Mouse (Mus musculus): ENCODE results near the gene Agr3. TPM values are rescaled to one million over a fixed set of nuclear protein-coding genes. Genes with fewer than 3 reads are reported as not detected.

Gene Agr3
- polyA plus RNA-seq, 1 experiment from 2014 or later, result 0.84 TPM

DNA sequence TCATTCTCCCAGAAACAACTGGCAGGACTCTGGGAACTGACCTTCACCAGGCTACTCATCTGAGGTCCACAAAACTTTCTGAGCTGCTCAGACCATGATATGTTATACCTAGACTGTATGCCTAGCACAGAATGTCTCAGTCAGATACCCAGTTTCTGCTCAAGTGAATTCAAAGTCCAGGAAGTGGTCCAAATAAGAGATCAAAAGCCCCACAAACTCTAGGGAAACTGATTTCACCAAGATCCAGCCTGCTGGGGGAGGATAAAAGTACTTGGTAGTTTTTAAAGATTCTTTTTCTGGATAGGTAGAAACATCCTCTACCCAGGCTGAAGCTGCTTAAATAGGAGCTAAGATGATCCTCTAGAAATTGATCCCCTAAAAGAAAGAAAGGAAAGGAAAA is 9.6 kb upstream of the Agr3 start:
- no peak for ATAC-seq (ENCODE audit: insufficient number of reproducible peaks, insufficient read depth, low FRiP score, low read depth)
- H3K36me3 ChIP-seq (ENCODE audit: control insufficient read depth, insufficient read depth, low read length), result no peaks in the 10 kb centered on the region
- H3K27ac ChIP-seq (ENCODE audit: low read length), result no peak overlapping the region
- no peaks in the 10 kb centered on the region for H3K4me1 ChIP-seq (ENCODE audit: control insufficient read depth, insufficient read depth, low read length)
- no peaks in the 10 kb centered on the region for H3K27me3 ChIP-seq (ENCODE audit: control insufficient read depth, insufficient read depth, low read length)
- no peaks in the 10 kb centered on the region for H3K9me3 ChIP-seq (ENCODE audit: control insufficient read depth, low read depth, low read length)
- no peak overlapping the region for H3K4me3 ChIP-seq (ENCODE audit: low read depth, low read length)
- no peak overlapping the region for H3K9ac ChIP-seq (replicated peaks; ENCODE audit: low read depth, low read length)
- no peak overlapping the region for H3K4me2 ChIP-seq (replicated peaks; ENCODE audit: low read depth, low read length)

GRCm38 (mm10) chr12:35916467-35916866 is 9.0 kb upstream of the Agr3 start:
- WGBS, result 66% methylated on average over 1 of the region's 1 CpGs
- no peaks in the 10 kb centered on the region for H3K4me1 ChIP-seq (ENCODE audit: control insufficient read depth, insufficient read depth, low read length)
- H3K9ac ChIP-seq (replicated peaks; ENCODE audit: low read depth, low read length), result no peak overlapping the region

GRCm38 (mm10) chr12:35918031-35918430 is 7.4 kb upstream of the Agr3 start:
- no peak overlapping the region for H3K4me3 ChIP-seq (ENCODE audit: low read depth, low read length)
- no peak overlapping the region for H3K4me2 ChIP-seq (replicated peaks; ENCODE audit: low read depth, low read length)
- 67% methylated on average over 1 of the region's 1 CpGs for WGBS
- no peaks in the 10 kb centered on the region for H3K36me3 ChIP-seq (ENCODE audit: control insufficient read depth, insufficient read depth, low read length)
- H3K27ac ChIP-seq (ENCODE audit: low read length), result no peak overlapping the region
- no peak for ATAC-seq (ENCODE audit: insufficient number of reproducible peaks, insufficient read depth, low FRiP score, low read depth)
- H3K9me3 ChIP-seq (ENCODE audit: control insufficient read depth, low read depth, low read length), result no peaks in the 10 kb centered on the region
- no peak overlapping the region for H3K9ac ChIP-seq (replicated peaks; ENCODE audit: low read depth, low read length)
- H3K4me1 ChIP-seq (ENCODE audit: control insufficient read depth, insufficient read depth, low read length), result no peaks in the 10 kb centered on the region
- H3K27me3 ChIP-seq (ENCODE audit: control insufficient read depth, insufficient read depth, low read length), result no peaks in the 10 kb centered on the region

More at GRCm38 (mm10) chr12:35916467-35916866, 9.0 kb upstream of the Agr3 start:
- Histone ChIP-seq H3K4me2 (replicated peaks; ENCODE audit: low read depth, low read length) (no peak overlapping the region), H3K36me3 (ENCODE audit: control insufficient read depth, insufficient read depth, low read length) (no peaks in the 10 kb centered on the region), H3K4me3 (ENCODE audit: low read depth, low read length) (no peak overlapping the region), H3K9me3 (ENCODE audit: control insufficient read depth, low read depth, low read length) (no peaks in the 10 kb centered on the region), H3K27me3 (ENCODE audit: control insufficient read depth, insufficient read depth, low read length) (no peaks in the 10 kb centered on the region), H3K27ac (ENCODE audit: low read length) (no peak overlapping the region)
- no peak for ATAC-seq (ENCODE audit: insufficient number of reproducible peaks, insufficient read depth, low FRiP score, low read depth)

DNA sequence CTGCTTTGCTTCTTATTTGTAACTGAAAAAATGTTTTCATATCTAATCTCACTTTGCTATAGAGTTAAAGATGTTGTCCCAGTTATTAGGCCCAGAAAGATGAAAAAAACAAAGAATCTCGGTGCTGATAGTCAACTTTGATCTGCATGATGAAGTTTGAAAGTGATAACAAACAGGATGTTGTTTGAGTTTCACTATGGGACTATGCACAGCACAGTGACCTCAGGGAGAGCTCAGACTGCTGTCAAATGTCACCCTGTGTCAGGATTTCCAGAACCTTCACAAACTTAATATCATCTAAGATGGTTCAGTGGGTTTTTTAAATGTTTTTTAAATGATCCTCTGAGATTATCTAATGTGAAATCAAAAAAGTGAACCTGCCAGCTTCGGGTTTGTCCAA is 2.4 kb downstream of the Agr3 start:
- Histone ChIP-seq H3K4me2 (replicated peaks; ENCODE audit: low read depth, low read length) (no peak overlapping the region), H3K27ac (ENCODE audit: low read length) (no peak overlapping the region), H3K4me3 (ENCODE audit: low read depth, low read length) (no peak overlapping the region), H3K9me3 (ENCODE audit: control insufficient read depth, low read depth, low read length) (no peaks in the 10 kb centered on the region), H3K36me3 (ENCODE audit: control insufficient read depth, insufficient read depth, low read length) (no peaks in the 10 kb centered on the region), H3K9ac (replicated peaks; ENCODE audit: low read depth, low read length) (no peak overlapping the region), H3K4me1 (ENCODE audit: control insufficient read depth, insufficient read depth, low read length) (no peaks in the 10 kb centered on the region), H3K27me3 (ENCODE audit: control insufficient read depth, insufficient read depth, low read length) (no peaks in the 10 kb centered on the region)
- ATAC-seq (ENCODE audit: insufficient number of reproducible peaks, insufficient read depth, low FRiP score, low read depth), result no peak
- 50% methylated on average over 2 of the region's 2 CpGs for WGBS

DNA sequence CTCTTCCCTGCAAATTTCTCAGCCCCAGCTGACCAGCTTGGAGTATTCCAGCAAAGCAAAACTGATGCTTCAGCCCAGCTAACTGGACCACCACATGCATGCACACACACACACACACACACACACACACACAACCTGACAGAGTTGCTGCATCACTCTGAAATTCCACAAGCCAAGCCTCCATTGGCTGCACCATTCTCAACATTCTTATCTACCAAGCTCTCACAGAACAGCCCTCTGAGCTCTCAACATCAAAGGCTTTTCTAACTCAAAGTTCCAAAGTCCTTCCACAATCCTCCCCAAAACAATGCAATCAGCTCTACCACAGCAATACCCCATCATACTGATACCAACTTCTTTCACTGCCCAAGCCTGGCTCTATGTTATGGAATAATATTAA is 7.4 kb downstream of the Agr3 start:
- Histone ChIP-seq H3K27ac (ENCODE audit: low read length) (no peak overlapping the region), H3K4me2 (replicated peaks; ENCODE audit: low read depth, low read length) (no peak overlapping the region), H3K27me3 (ENCODE audit: control insufficient read depth, insufficient read depth, low read length) (no peaks in the 10 kb centered on the region), H3K9ac (replicated peaks; ENCODE audit: low read depth, low read length) (no peak overlapping the region), H3K4me1 (ENCODE audit: control insufficient read depth, insufficient read depth, low read length) (no peaks in the 10 kb centered on the region), H3K9me3 (ENCODE audit: control insufficient read depth, low read depth, low read length) (no peaks in the 10 kb centered on the region), H3K36me3 (ENCODE audit: control insufficient read depth, insufficient read depth, low read length) (no peaks in the 10 kb centered on the region), H3K4me3 (ENCODE audit: low read depth, low read length) (no peak overlapping the region)
- peak; percentile 49; the same call in 1 of the 2 replicates for ATAC-seq (ENCODE audit: insufficient number of reproducible peaks, insufficient read depth, low FRiP score, low read depth)

DNA sequence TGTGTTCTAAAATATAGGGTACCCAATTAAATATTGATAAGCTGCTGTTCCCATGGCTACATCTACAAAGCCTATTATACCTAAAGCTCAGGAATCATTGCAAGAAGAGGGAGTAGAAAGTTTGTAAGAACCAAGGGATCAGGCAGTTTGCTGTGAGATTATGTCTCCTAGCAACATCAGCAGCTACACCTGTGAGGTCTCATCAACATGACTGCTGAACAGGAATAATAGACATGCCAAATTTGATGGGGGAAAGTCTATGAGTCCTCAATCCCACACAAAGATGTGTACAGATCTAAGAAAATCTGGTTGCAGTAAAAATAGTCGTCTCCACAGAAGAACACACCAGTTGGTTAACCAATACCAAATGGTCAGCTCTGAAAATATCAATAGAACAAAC is 26.3 kb downstream of the Agr3 start:
- no peak for ATAC-seq (ENCODE audit: insufficient number of reproducible peaks, insufficient read depth, low FRiP score, low read depth)

DNA sequence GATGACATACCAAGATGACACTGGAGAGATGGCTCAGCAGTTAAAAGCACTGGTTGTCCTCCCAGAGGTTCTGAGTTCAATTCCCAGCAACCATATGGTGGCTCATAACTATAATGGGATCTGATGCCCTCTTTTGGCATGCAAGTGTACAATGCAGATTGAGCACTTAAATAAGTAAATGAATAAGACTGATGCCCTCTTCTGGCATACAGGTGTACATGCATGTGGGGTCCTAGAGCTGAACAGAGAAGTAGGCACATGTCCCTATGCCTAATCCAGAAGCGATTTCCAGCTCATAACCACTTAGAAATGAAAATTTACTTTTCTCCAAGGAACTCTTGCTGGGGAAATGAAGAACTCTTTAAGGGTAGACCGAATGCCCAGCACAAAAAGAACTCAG is 31.8 kb downstream of the Agr3 start:
- no peak overlapping the region for H3K27ac ChIP-seq (ENCODE audit: low read length)
- H3K9me3 ChIP-seq (ENCODE audit: control insufficient read depth, low read depth, low read length), result no peaks in the 10 kb centered on the region
- ATAC-seq (ENCODE audit: insufficient number of reproducible peaks, insufficient read depth, low FRiP score, low read depth), result no peak
- 80% methylated on average over 2 of the region's 2 CpGs for WGBS
- no peaks in the 10 kb centered on the region for H3K36me3 ChIP-seq (ENCODE audit: control insufficient read depth, insufficient read depth, low read length)
- no peak overlapping the region for H3K9ac ChIP-seq (replicated peaks; ENCODE audit: low read depth, low read length)
- no peaks in the 10 kb centered on the region for H3K27me3 ChIP-seq (ENCODE audit: control insufficient read depth, insufficient read depth, low read length)
- H3K4me3 ChIP-seq (ENCODE audit: low read depth, low read length), result no peak overlapping the region
- no peaks in the 10 kb centered on the region for H3K4me1 ChIP-seq (ENCODE audit: control insufficient read depth, insufficient read depth, low read length)
- H3K4me2 ChIP-seq (replicated peaks; ENCODE audit: low read depth, low read length), result no peak overlapping the region

More for the DNA sequence above, 26.3 kb downstream of the Agr3 start:
- Histone ChIP-seq H3K36me3 (ENCODE audit: control insufficient read depth, insufficient read depth, low read length) (no peaks in the 10 kb centered on the region), H3K9me3 (ENCODE audit: control insufficient read depth, low read depth, low read length) (no peaks in the 10 kb centered on the region), H3K9ac (replicated peaks; ENCODE audit: low read depth, low read length) (no peak overlapping the region), H3K4me1 (ENCODE audit: control insufficient read depth, insufficient read depth, low read length) (no peaks in the 10 kb centered on the region), H3K27me3 (ENCODE audit: control insufficient read depth, insufficient read depth, low read length) (no peaks in the 10 kb centered on the region), H3K4me3 (ENCODE audit: low read depth, low read length) (no peak overlapping the region), H3K4me2 (replicated peaks; ENCODE audit: low read depth, low read length) (no peak overlapping the region), H3K27ac (ENCODE audit: low read length) (no peak overlapping the region)
- 62% methylated on average over 1 of the region's 1 CpGs for WGBS

DNA sequence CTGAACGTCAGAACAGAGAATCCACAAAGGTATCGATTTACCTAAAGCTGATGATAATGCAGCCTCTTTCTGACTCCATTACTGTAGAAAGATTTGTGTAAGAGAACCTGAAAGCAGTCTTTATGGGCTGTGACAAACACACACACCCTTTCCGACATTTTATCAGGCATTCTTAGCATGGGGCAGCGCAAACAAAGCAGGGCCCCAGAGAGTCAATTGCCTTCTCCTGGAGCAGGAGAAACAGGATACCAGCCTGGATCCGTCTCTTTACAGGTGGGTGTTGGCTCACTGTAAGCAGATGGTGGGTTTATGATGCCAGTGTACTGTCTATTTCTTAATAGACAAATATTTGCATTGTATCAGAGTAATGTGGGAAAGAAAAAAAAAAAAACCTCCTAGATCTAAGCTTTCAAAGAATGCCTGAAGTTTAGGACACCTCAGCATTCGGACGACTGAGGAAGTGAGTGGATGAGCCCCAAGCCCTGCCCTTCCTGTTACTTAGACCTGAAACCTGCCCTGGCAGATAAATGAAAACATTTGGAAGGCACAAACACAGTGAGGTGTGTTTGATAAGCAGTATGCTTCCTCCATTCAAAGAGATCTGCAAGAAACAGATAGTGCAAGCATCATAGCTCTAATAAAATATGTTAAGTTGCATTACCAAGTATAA is 40.8 kb downstream of the Agr3 start:
- 45% methylated on average over 7 of the region's 7 CpGs for WGBS
- ATAC-seq (ENCODE audit: insufficient number of reproducible peaks, insufficient read depth, low FRiP score, low read depth), result no peak
- H3K4me2 ChIP-seq (replicated peaks; ENCODE audit: low read depth, low read length), result no peak overlapping the region
- H3K9ac ChIP-seq (replicated peaks; ENCODE audit: low read depth, low read length), result no peak overlapping the region
- H3K27me3 ChIP-seq (ENCODE audit: control insufficient read depth, insufficient read depth, low read length), result no peaks in the 10 kb centered on the region
- H3K9me3 ChIP-seq (ENCODE audit: control insufficient read depth, low read depth, low read length), result no peaks in the 10 kb centered on the region
- no peaks in the 10 kb centered on the region for H3K36me3 ChIP-seq (ENCODE audit: control insufficient read depth, insufficient read depth, low read length)
- H3K4me1 ChIP-seq (ENCODE audit: control insufficient read depth, insufficient read depth, low read length), result no peaks in the 10 kb centered on the region
- H3K4me3 ChIP-seq (ENCODE audit: low read depth, low read length), result no peak overlapping the region
- no peak overlapping the region; the same call in 1 of the 2 replicates for H3K27ac ChIP-seq (ENCODE audit: low read length)

DNA sequence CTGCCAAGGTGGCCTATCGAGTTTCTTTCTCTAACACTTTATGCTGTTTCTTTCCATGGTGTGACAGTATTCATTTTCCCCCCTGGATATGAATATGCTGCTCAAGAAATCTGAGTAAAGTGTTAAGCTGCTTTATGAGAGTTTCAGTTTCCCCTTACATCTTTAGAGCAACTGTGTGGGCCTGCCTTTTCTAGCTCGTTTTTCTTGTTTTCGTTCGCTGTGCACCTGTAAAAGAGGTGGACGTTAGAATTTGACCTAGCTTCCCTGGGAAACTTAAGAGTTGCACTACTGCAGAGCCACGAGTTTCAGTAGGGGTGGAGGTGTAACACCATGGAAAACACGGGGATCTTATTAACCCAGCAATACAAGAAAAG is 41.3 kb downstream of the Agr3 start:
- peak overlapping the region; percentile 23; the same call in 1 of the 2 replicates for H3K27ac ChIP-seq (ENCODE audit: low read length)
- no peak overlapping the region for H3K4me2 ChIP-seq (replicated peaks; ENCODE audit: low read depth, low read length)
- H3K4me3 ChIP-seq (ENCODE audit: low read depth, low read length), result no peak overlapping the region
- H3K9me3 ChIP-seq (ENCODE audit: control insufficient read depth, low read depth, low read length), result no peaks in the 10 kb centered on the region
- no peaks in the 10 kb centered on the region for H3K27me3 ChIP-seq (ENCODE audit: control insufficient read depth, insufficient read depth, low read length)
- no peaks in the 10 kb centered on the region for H3K4me1 ChIP-seq (ENCODE audit: control insufficient read depth, insufficient read depth, low read length)
- no peak for ATAC-seq (ENCODE audit: insufficient number of reproducible peaks, insufficient read depth, low FRiP score, low read depth)
- H3K9ac ChIP-seq (replicated peaks; ENCODE audit: low read depth, low read length), result no peak overlapping the region
- WGBS, result 57% methylated on average over 7 of the region's 7 CpGs
- no peaks in the 10 kb centered on the region for H3K36me3 ChIP-seq (ENCODE audit: control insufficient read depth, insufficient read depth, low read length)
